Mouse (Mus musculus) right cerebral cortex, postnatal 14 days (tissue): ENCODE data around the gene Bola3.

Experiments used
- DNase-seq: peaks from one replicate; pipeline ENCODE4 v3.0.0; 2022

The Bola3 gene

GRCm38 (mm10) chr6:83349274-83349958, 469 bp downstream of the Bola3 start:
- DNase-seq, result peak; percentile 90

- no peak for DNase-seq
These were observed 1.2 kb downstream of the Bola3 start for GRCm38 (mm10) chr6:83350172-83350571.

GRCm38 (mm10) chr6:83350851-83351405, 2.0 kb downstream of the Bola3 start:
- DNase-seq, result no peak

- no peak for DNase-seq
These were observed 2.7 kb downstream of the Bola3 start for GRCm38 (mm10) chr6:83351490-83352160.

- DNase-seq, result no peak
These were observed 3.9 kb downstream of the Bola3 start for GRCm38 (mm10) chr6:83352666-83353410.

- DNase-seq, result no peak
These were observed 6.2 kb downstream of the Bola3 start for GRCm38 (mm10) chr6:83354856-83355781.

- DNase-seq, result peak; percentile 89
These were observed 7.7 kb downstream of the Bola3 start for GRCm38 (mm10) chr6:83356569-83357138.

- DNase-seq, result no peak
These were observed 8.5 kb downstream of the Bola3 start for GRCm38 (mm10) chr6:83357436-83357835.

- no peak for DNase-seq
These were observed 12.7 kb downstream of the Bola3 start for GRCm38 (mm10) chr6:83361523-83362248.

GRCm38 (mm10) chr6:83363075-83363474, 14.1 kb downstream of the Bola3 start:
- no peak for DNase-seq

- no peak for DNase-seq
These were observed 21.5 kb downstream of the Bola3 start for GRCm38 (mm10) chr6:83370316-83370965.

GRCm38 (mm10) chr6:83371350-83371749, 22.4 kb downstream of the Bola3 start:
- no peak for DNase-seq

GRCm38 (mm10) chr6:83373704-83374300, 24.9 kb downstream of the Bola3 start:
- no peak for DNase-seq

GRCm38 (mm10) chr6:83381510-83382491, 32.9 kb downstream of the Bola3 start:
- DNase-seq, result no peak

GRCm38 (mm10) chr6:83385569-83386090, 36.7 kb downstream of the Bola3 start:
- DNase-seq, result no peak

GRCm38 (mm10) chr6:83392166-83392780, 43.3 kb downstream of the Bola3 start:
- DNase-seq, result no peak

GRCm38 (mm10) chr6:83394122-83394521, 45.2 kb downstream of the Bola3 start:
- no peak for DNase-seq

- no peak for DNase-seq
These were observed 46.7 kb downstream of the Bola3 start for GRCm38 (mm10) chr6:83395544-83396229.
